Mouse (Mus musculus): ENCODE data around the gene AC124502.3.
A peak's percentile ranks its signal among the peaks of the same experiment; 100 is the strongest.
"Not testable (repeated sequence)": the region's sequence is repeated elsewhere in the genome, so short reads cannot be mapped to it uniquely, and the experiment has no call there.

The AC124502.3 gene

GRCm38 (mm10) chr19:5083961-5084833 is 45.5 kb downstream of the AC124502.3 start:
- no peak for DNase-seq (ENCODE audit: low read depth in 2 of 2, low spot score in 2 of 2)

GRCm38 (mm10) chr19:5084834-5085144 is 46.1 kb downstream of the AC124502.3 start:
- DNase-seq (ENCODE audit: low read depth in 2 of 2, low spot score in 2 of 2), result no peak

GRCm38 (mm10) chr19:5085145-5085863 is 46.6 kb downstream of the AC124502.3 start, which contains the start of gene Tmem151a:
Gene Tmem151a, minus strand, starts transcription at chr19:5085531.
- DNase-seq (ENCODE audit: low read depth in 2 of 2, low spot score in 2 of 2), result no peak

GRCm38 (mm10) chr19:5086533-5086932 is 47.8 kb downstream of the AC124502.3 start:
- DNase-seq (ENCODE audit: low read depth in 2 of 2, low spot score in 2 of 2), result not testable (repeated sequence)

GRCm38 (mm10) chr19:5087884-5088728 is 49.4 kb downstream of the AC124502.3 start, which contains the start of gene Yif1a:
Gene Yif1a, plus strand, starts transcription at chr19:5088538.
- peak; percentile 89 to 95 for DNase-seq (ENCODE audit: low read depth in 2 of 2, low spot score in 2 of 2)

- DNase-seq (ENCODE audit: low read depth in 2 of 2, low spot score in 2 of 2), result no peak
Observed at GRCm38 (mm10) chr19:5089324-5089723, 50.6 kb downstream of the AC124502.3 start.

GRCm38 (mm10) chr19:5092083-5092482 is 53.4 kb downstream of the AC124502.3 start:
- DNase-seq (ENCODE audit: low read depth in 2 of 2, low spot score in 2 of 2), result no peak

GRCm38 (mm10) chr19:5093481-5094242 is 55.0 kb downstream of the AC124502.3 start:
- DNase-seq (ENCODE audit: low read depth in 2 of 2, low spot score in 2 of 2), result no peak

GRCm38 (mm10) chr19:5094243-5094632 is 55.5 kb downstream of the AC124502.3 start:
- peak; percentile 78 to 88 for DNase-seq (ENCODE audit: low read depth in 2 of 2, low spot score in 2 of 2)

- DNase-seq (ENCODE audit: low read depth in 2 of 2, low spot score in 2 of 2), result no peak
Observed at GRCm38 (mm10) chr19:5094746-5095417, 56.2 kb downstream of the AC124502.3 start.

- DNase-seq (ENCODE audit: low read depth in 2 of 2, low spot score in 2 of 2), result no peak
Observed at GRCm38 (mm10) chr19:5095887-5096474, 57.3 kb downstream of the AC124502.3 start.

GRCm38 (mm10) chr19:5097521-5098362 is 59.1 kb downstream of the AC124502.3 start:
- DNase-seq (ENCODE audit: low read depth in 2 of 2, low spot score in 2 of 2), result no peak

- no peak for DNase-seq (ENCODE audit: low read depth in 2 of 2, low spot score in 2 of 2)
Observed at GRCm38 (mm10) chr19:5098363-5099143, 59.9 kb downstream of the AC124502.3 start, which contains the start of gene Cnih2. Gene Cnih2, minus strand, starts transcription at chr19:5098521.
